Mouse (Mus musculus): ENCODE data around the gene 4930563M21Rik.

The 4930563M21Rik gene

DNA sequence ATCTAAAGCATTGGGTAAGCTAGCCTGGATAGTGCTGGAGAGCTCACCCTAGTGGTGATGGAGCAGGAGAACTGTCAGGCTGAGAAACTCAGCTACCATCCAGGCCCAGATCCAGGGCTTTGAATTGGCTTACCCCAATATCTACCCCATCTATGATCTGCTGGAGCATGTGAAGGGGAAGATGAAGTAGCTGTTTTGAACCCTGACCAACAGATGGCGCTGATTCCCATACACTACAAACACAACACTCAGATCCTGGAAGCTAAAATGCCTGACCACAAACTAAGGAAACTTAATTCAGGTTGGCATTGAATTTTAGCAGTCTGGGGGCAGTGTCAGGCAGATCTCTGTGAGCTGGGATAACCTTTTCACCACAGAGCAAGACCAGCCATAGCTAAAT lies 63.5 kb downstream of the 4930563M21Rik start:
- TF ChIP-seq CTCF (conservative IDR thresholded peaks at IDR 0.05; ENCODE audit: low read length) (peak; percentile 48), POU5F1 (IDR thresholded peaks at IDR 0.05; ENCODE audit: borderline replicate concordance, low read length) (no peak)
- H3K36me3 ChIP-seq (ENCODE audit: insufficient read depth, low read length), result no peaks in the 10 kb centered on the region; the same call in 1 of the 2 replicates
- no peaks in the 10 kb centered on the region for H3K27me3 ChIP-seq (ENCODE audit: insufficient read depth, low read length)
- no peak overlapping the region for H3K4me3 ChIP-seq (replicated peaks; ENCODE audit: low read length)
- peaks cover 5% of the 10 kb centered on the region; the same call in 1 of the 2 replicates for H3K4me1 ChIP-seq (replicated peaks; ENCODE audit: low read depth, low read length)
- no peaks in the 10 kb centered on the region for H3K9me3 ChIP-seq (ENCODE audit: low read length)

DNA sequence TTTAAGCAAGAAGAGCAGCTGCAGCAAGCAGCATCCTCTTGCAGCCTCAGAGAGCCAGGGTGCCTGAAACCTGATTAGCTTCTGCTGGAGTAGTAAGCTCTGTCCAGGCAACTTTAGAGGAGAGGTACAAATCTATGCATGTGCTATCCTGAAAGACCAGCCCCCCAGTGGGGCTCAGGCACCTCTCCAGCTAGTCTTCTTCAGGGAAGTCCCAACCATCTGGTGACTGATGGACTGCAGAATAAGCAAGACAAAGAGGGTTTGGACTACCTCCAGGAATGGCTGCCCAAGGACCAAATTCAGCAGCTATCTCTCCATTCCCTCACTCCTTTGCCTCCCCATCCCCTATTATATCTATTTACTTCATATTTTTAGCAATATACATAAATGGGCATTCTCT lies 69.0 kb downstream of the 4930563M21Rik start:
- peaks cover 33% of the 10 kb centered on the region for H3K4me1 ChIP-seq (replicated peaks; ENCODE audit: low read depth, low read length)
- H3K4me3 ChIP-seq (replicated peaks; ENCODE audit: low read length), result no peak overlapping the region
- H3K27me3 ChIP-seq (ENCODE audit: insufficient read depth, low read length), result no peaks in the 10 kb centered on the region
- no peaks in the 10 kb centered on the region for H3K9me3 ChIP-seq (ENCODE audit: low read length)
- no peaks in the 10 kb centered on the region; the same call in 1 of the 2 replicates for H3K36me3 ChIP-seq (ENCODE audit: insufficient read depth, low read length)
- TF ChIP-seq CTCF (conservative IDR thresholded peaks at IDR 0.05; ENCODE audit: low read length) (no peak), NANOG (IDR thresholded peaks at IDR 0.05; ENCODE audit: borderline replicate concordance, low read length) (no peak), POU5F1 (IDR thresholded peaks at IDR 0.05; ENCODE audit: borderline replicate concordance, low read length) (no peak)

GRCm38 (mm10) chr9:55938618-55938985 lies 71.7 kb downstream of the 4930563M21Rik start:
- Histone ChIP-seq H3K4me1 (replicated peaks; ENCODE audit: low read depth, low read length) (peaks cover 32% of the 10 kb centered on the region), H3K36me3 (ENCODE audit: insufficient read depth, low read length) (no peaks in the 10 kb centered on the region), H3K9me3 (ENCODE audit: low read length) (no peaks in the 10 kb centered on the region), H3K27me3 (ENCODE audit: insufficient read depth, low read length) (no peaks in the 10 kb centered on the region), H3K4me3 (replicated peaks; ENCODE audit: low read length) (peak overlapping the region; percentile 88)
- no peak for TF ChIP-seq NANOG (IDR thresholded peaks at IDR 0.05; ENCODE audit: borderline replicate concordance, low read length)
- no peak for TF ChIP-seq POU5F1 (IDR thresholded peaks at IDR 0.05; ENCODE audit: borderline replicate concordance, low read length)
- TF ChIP-seq CTCF (conservative IDR thresholded peaks at IDR 0.05; ENCODE audit: low read length), result no peak

DNA sequence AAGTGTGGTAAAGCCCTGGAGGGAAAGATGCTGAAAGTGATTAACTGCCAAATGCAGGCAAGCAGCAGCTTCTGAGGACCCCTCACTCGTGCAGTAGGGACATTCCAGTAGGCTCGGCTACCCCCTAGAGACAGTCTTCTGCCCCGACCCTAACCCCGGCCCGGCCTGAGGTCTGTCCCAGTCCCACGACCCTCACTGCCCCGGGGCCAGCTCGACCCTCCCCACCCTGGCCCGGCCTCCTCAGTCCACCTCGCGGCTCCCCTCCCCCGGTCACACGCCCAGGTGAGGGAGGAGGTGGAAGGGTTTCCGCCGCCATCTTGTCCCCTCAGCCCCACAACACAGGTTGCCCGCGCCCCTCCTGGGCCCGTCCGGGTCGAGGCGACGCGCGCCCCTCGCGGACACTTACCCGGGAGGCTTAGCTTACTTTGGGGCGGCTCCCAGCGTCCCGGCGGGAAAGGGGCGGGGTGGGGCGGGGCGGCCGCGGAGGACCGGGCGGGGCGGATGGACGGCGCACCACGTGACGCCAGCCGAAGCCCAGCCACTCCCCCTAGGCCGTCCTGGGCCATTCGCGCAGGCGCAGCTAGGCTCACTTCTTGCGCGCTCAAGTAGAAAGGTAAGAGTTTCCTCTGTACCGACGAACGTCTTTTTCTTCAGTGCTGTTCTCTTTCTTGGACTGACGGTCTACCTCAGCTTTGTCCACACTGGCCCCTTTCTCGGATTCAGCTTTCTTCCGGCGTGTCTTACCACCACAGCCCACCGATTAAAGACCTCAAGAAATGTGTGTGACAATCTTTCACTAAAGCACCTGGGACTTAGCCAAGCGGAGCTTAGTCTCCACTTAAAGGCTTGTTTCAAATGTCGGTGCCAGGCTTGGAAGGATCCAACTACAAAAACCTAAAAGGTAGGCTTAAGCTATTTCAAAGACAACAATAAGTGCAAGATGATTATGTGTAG lies 72.4 kb downstream of the 4930563M21Rik start, which contains the start of gene Scaper:
Scaper (minus strand) TSS at position 456 of the 954 bp plus-strand sequence.
- Histone ChIP-seq H3K4me1 (replicated peaks; ENCODE audit: low read depth, low read length) (peaks cover 32% of the 10 kb centered on the region), H3K9me3 (ENCODE audit: low read length) (no peaks in the 10 kb centered on the region), H3K36me3 (ENCODE audit: insufficient read depth, low read length) (no peaks in the 10 kb centered on the region), H3K4me3 (replicated peaks; ENCODE audit: low read length) (peak within 1 kb of the TSS; percentile 88), H3K27me3 (ENCODE audit: insufficient read depth, low read length) (no peaks in the 10 kb centered on the region)
- TF ChIP-seq CTCF (conservative IDR thresholded peaks at IDR 0.05; ENCODE audit: low read length) (no peak), NANOG (IDR thresholded peaks at IDR 0.05; ENCODE audit: borderline replicate concordance, low read length) (no peak), POU5F1 (IDR thresholded peaks at IDR 0.05; ENCODE audit: borderline replicate concordance, low read length) (no peak)

DNA sequence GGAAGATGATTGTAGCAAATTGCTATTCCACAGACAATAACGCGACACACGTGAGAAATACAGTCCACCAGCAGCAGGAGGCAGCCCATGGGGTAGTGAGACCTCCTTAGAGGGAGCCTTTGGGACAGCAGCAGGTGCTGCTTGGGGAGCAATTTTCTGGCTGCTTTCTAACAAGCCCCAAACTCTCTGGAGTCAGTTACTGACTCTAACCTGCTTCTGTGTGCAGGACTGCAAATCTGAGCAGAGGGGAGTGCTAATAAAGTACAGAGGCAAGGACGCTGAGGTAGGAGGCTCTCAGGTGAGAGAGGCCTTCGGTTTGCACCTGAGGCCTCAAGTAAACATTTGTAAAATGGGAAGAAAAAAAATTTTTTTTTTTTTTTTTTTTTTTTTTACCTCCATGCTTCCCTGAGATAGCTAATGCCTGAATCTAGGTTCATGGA lies 73.1 kb downstream of the 4930563M21Rik start:
- H3K4me3 ChIP-seq (replicated peaks; ENCODE audit: low read length), result peak overlapping the region; percentile 88
- H3K27me3 ChIP-seq (ENCODE audit: insufficient read depth, low read length), result no peaks in the 10 kb centered on the region
- no peaks in the 10 kb centered on the region for H3K9me3 ChIP-seq (ENCODE audit: low read length)
- no peaks in the 10 kb centered on the region for H3K36me3 ChIP-seq (ENCODE audit: insufficient read depth, low read length)
- no peak for TF ChIP-seq POU5F1 (IDR thresholded peaks at IDR 0.05; ENCODE audit: borderline replicate concordance, low read length)
- TF ChIP-seq NANOG (IDR thresholded peaks at IDR 0.05; ENCODE audit: borderline replicate concordance, low read length), result no peak
- no peak for TF ChIP-seq CTCF (conservative IDR thresholded peaks at IDR 0.05; ENCODE audit: low read length)
- H3K4me1 ChIP-seq (replicated peaks; ENCODE audit: low read depth, low read length), result peaks cover 32% of the 10 kb centered on the region

GRCm38 (mm10) chr9:55932482-55932881 lies 77.9 kb downstream of the 4930563M21Rik start:
- Histone ChIP-seq H3K36me3 (ENCODE audit: insufficient read depth, low read length) (no peaks in the 10 kb centered on the region), H3K27me3 (ENCODE audit: insufficient read depth, low read length) (no peaks in the 10 kb centered on the region), H3K4me1 (replicated peaks; ENCODE audit: low read depth, low read length) (peaks cover 8% of the 10 kb centered on the region), H3K9me3 (ENCODE audit: low read length) (no peaks in the 10 kb centered on the region), H3K4me3 (replicated peaks; ENCODE audit: low read length) (no peak overlapping the region)
- no peak for TF ChIP-seq NANOG (IDR thresholded peaks at IDR 0.05; ENCODE audit: borderline replicate concordance, low read length)
- no peak for TF ChIP-seq CTCF (conservative IDR thresholded peaks at IDR 0.05; ENCODE audit: low read length)
- TF ChIP-seq POU5F1 (IDR thresholded peaks at IDR 0.05; ENCODE audit: borderline replicate concordance, low read length), result no peak

DNA sequence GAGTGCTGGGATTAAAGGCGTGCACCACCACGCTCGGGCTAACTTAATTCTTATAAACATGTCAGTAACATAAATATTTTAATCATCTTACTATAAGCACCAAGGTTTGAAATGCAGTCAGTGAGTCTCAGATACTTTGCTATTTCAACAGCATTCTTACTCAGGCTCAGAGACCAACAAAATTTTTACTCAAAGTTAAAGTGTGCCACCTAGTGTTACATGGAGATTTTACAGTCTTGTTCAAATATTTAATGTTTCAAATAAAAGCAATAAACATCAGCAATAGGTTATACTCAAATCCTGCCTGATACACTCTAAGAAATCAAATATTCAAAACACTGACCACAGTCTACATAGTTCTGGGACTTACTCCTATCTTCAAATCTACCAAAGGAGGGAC lies 91.8 kb downstream of the 4930563M21Rik start:
- no peak overlapping the region for H3K4me3 ChIP-seq (replicated peaks; ENCODE audit: low read length)
- H3K4me1 ChIP-seq (replicated peaks; ENCODE audit: low read depth, low read length), result no peaks in the 10 kb centered on the region
- no peaks in the 10 kb centered on the region for H3K27me3 ChIP-seq (ENCODE audit: insufficient read depth, low read length)
- no peak for TF ChIP-seq NANOG (IDR thresholded peaks at IDR 0.05; ENCODE audit: borderline replicate concordance, low read length)
- TF ChIP-seq POU5F1 (IDR thresholded peaks at IDR 0.05; ENCODE audit: borderline replicate concordance, low read length), result no peak
- TF ChIP-seq CTCF (conservative IDR thresholded peaks at IDR 0.05; ENCODE audit: low read length), result peak; percentile 47
- H3K36me3 ChIP-seq (ENCODE audit: insufficient read depth, low read length), result no peaks in the 10 kb centered on the region
- H3K9me3 ChIP-seq (ENCODE audit: low read length), result no peaks in the 10 kb centered on the region

DNA sequence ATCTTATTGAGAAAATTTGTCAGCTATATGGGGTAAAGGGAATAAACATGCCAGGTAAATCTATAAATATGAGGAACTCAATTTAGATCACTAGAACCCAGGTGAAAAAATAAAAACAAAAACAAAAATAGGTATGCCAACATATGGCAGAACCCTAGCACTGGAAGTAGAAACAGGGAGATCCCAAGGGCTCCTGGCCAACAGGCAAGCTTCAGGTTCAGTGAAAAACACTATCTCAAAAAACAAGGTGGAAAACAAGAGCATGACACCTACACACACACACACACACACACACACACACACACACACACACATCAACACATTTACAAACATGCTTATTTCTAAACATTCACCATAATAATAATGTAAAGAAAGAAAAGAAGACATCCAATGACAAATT lies 93.6 kb downstream of the 4930563M21Rik start:
- no peak overlapping the region for H3K4me3 ChIP-seq (replicated peaks; ENCODE audit: low read length)
- H3K36me3 ChIP-seq (ENCODE audit: insufficient read depth, low read length), result no peaks in the 10 kb centered on the region
- no peak for TF ChIP-seq POU5F1 (IDR thresholded peaks at IDR 0.05; ENCODE audit: borderline replicate concordance, low read length)
- no peak for TF ChIP-seq NANOG (IDR thresholded peaks at IDR 0.05; ENCODE audit: borderline replicate concordance, low read length)
- TF ChIP-seq CTCF (conservative IDR thresholded peaks at IDR 0.05; ENCODE audit: low read length), result no peak
- no peaks in the 10 kb centered on the region for H3K4me1 ChIP-seq (replicated peaks; ENCODE audit: low read depth, low read length)
- H3K27me3 ChIP-seq (ENCODE audit: insufficient read depth, low read length), result no peaks in the 10 kb centered on the region
- H3K9me3 ChIP-seq (ENCODE audit: low read length), result no peaks in the 10 kb centered on the region
